Mouse (Mus musculus): ENCODE data around the gene Kctd2. TPM values are rescaled to one million over a fixed set of nuclear protein-coding genes. Genes with fewer than 3 reads are reported as not detected.
"Not testable (repeated sequence)": the region's sequence is repeated elsewhere in the genome, so short reads cannot be mapped to it uniquely, and the experiment has no call there.

Gene Kctd2
- polyA plus RNA-seq, 1 experiment from 2014 or later: 17.5 TPM

- Histone ChIP-seq H3K4me1 (replicated peaks) (peaks cover 14% of the 10 kb centered on the region), H3K9me3 (replicated peaks) (peaks cover 9% of the 10 kb centered on the region), H3K4me2 (no peak within 1 kb of the TSS), H3K36me3 (no peaks in the 10 kb centered on the region), H3K27me3 (replicated peaks) (0 out of 2 replicates have a peak, but pooled peaks cover 6% of the 10 kb centered on the region), H3K27ac (ENCODE audit: poor library complexity, severe bottlenecking) (no peak within 1 kb of the TSS), H3K4me3 (no peak within 1 kb of the TSS), H3K9ac (no peak within 1 kb of the TSS)
- WGBS: 84% methylated on average over 9 of the region's 9 CpGs
- ATAC-seq (ENCODE audit: insufficient number of reproducible peaks, low FRiP score): no peak
Observed at GRCm38 (mm10) chr11:115439906-115440595, 20.1 kb downstream of the Kctd2 start, which contains the start of gene Trim80. TSS of gene Trim80 (plus strand) at chr11:115440545.

- H3K9ac ChIP-seq: no peak overlapping the region
- peaks cover 9% of the 10 kb centered on the region for H3K9me3 ChIP-seq (replicated peaks)
- H3K4me3 ChIP-seq: no peak overlapping the region
- H3K4me2 ChIP-seq: no peak overlapping the region
- H3K36me3 ChIP-seq: no peaks in the 10 kb centered on the region
- no peak overlapping the region for H3K27ac ChIP-seq (ENCODE audit: poor library complexity, severe bottlenecking)
- H3K4me1 ChIP-seq (replicated peaks): peaks cover 5% of the 10 kb centered on the region
- ATAC-seq (ENCODE audit: insufficient number of reproducible peaks, low FRiP score): no peak
- 46% methylated on average over 15 of the region's 15 CpGs for WGBS
- 0 out of 2 replicates have a peak, but pooled peaks cover 6% of the 10 kb centered on the region for H3K27me3 ChIP-seq (replicated peaks)
Observed at GRCm38 (mm10) chr11:115441417-115441816, 21.5 kb downstream of the Kctd2 start.

GRCm38 (mm10) chr11:115446906-115447305 lies 27.0 kb downstream of the Kctd2 start:
- WGBS: 13% methylated on average over 3 of the region's 3 CpGs
- H3K27me3 ChIP-seq (replicated peaks): no peaks in the 10 kb centered on the region
- H3K4me1 ChIP-seq (replicated peaks): peaks cover 23% of the 10 kb centered on the region
- H3K4me3 ChIP-seq: no peak overlapping the region
- no peak overlapping the region for H3K9ac ChIP-seq
- H3K36me3 ChIP-seq: no peaks in the 10 kb centered on the region
- no peaks in the 10 kb centered on the region for H3K9me3 ChIP-seq (replicated peaks)
- peak; percentile 10; the same call in 1 of the 2 replicates for ATAC-seq (ENCODE audit: insufficient number of reproducible peaks, low FRiP score)
- H3K27ac ChIP-seq (ENCODE audit: poor library complexity, severe bottlenecking): peak overlapping the region; percentile 10; the same call in 1 of the 2 replicates
- H3K4me2 ChIP-seq: peak overlapping the region; percentile 12; the same call in 1 of the 2 replicates

GRCm38 (mm10) chr11:115447321-115447885 lies 27.5 kb downstream of the Kctd2 start:
- H3K4me2 ChIP-seq: no peak overlapping the region
- H3K27ac ChIP-seq (ENCODE audit: poor library complexity, severe bottlenecking): peak overlapping the region; percentile 4; the same call in 1 of the 2 replicates
- no peak for ATAC-seq (ENCODE audit: insufficient number of reproducible peaks, low FRiP score)
- no peak overlapping the region for H3K9ac ChIP-seq
- H3K27me3 ChIP-seq (replicated peaks): no peaks in the 10 kb centered on the region
- peaks cover 23% of the 10 kb centered on the region for H3K4me1 ChIP-seq (replicated peaks)
- H3K9me3 ChIP-seq (replicated peaks): no peaks in the 10 kb centered on the region
- no peak overlapping the region for H3K4me3 ChIP-seq
- 78% methylated on average over 11 of the region's 11 CpGs for WGBS
- no peaks in the 10 kb centered on the region for H3K36me3 ChIP-seq

- WGBS: 86% methylated on average over 16 of the region's 16 CpGs
- Histone ChIP-seq H3K4me3 (no peak overlapping the region), H3K27ac (ENCODE audit: poor library complexity, severe bottlenecking) (no peak overlapping the region), H3K27me3 (replicated peaks) (no peaks in the 10 kb centered on the region), H3K9me3 (replicated peaks) (no peaks in the 10 kb centered on the region), H3K36me3 (no peaks in the 10 kb centered on the region), H3K4me1 (replicated peaks) (peaks cover 23% of the 10 kb centered on the region), H3K4me2 (no peak overlapping the region), H3K9ac (no peak overlapping the region)
- no peak for ATAC-seq (ENCODE audit: insufficient number of reproducible peaks, low FRiP score)
Observed at GRCm38 (mm10) chr11:115448075-115448474, 28.1 kb downstream of the Kctd2 start.

- H3K27me3 ChIP-seq (replicated peaks): no peaks in the 10 kb centered on the region
- H3K4me2 ChIP-seq: no peak overlapping the region
- H3K9me3 ChIP-seq (replicated peaks): no peaks in the 10 kb centered on the region
- H3K27ac ChIP-seq (ENCODE audit: poor library complexity, severe bottlenecking): no peak overlapping the region
- H3K36me3 ChIP-seq: no peaks in the 10 kb centered on the region
- no peak overlapping the region for H3K4me3 ChIP-seq
- ATAC-seq (ENCODE audit: insufficient number of reproducible peaks, low FRiP score): no peak
- 64% methylated on average over 7 of the region's 7 CpGs for WGBS
- H3K4me1 ChIP-seq (replicated peaks): peaks cover 30% of the 10 kb centered on the region
- H3K9ac ChIP-seq: no peak overlapping the region
Observed at GRCm38 (mm10) chr11:115448998-115449397, 29.1 kb downstream of the Kctd2 start.

- H3K9ac ChIP-seq: no peak overlapping the region
- no peaks in the 10 kb centered on the region for H3K9me3 ChIP-seq (replicated peaks)
- 84% methylated on average over 7 of the region's 7 CpGs for WGBS
- no peak overlapping the region for H3K27ac ChIP-seq (ENCODE audit: poor library complexity, severe bottlenecking)
- peaks cover 30% of the 10 kb centered on the region for H3K4me1 ChIP-seq (replicated peaks)
- no peak overlapping the region for H3K4me3 ChIP-seq
- no peaks in the 10 kb centered on the region for H3K27me3 ChIP-seq (replicated peaks)
- ATAC-seq (ENCODE audit: insufficient number of reproducible peaks, low FRiP score): no peak
- H3K4me2 ChIP-seq: no peak overlapping the region
- H3K36me3 ChIP-seq: no peaks in the 10 kb centered on the region
Observed at GRCm38 (mm10) chr11:115450176-115450575, 30.2 kb downstream of the Kctd2 start.

- Histone ChIP-seq H3K4me1 (replicated peaks) (peaks cover 24% of the 10 kb centered on the region), H3K4me2 (no peak overlapping the region), H3K27me3 (replicated peaks) (no peaks in the 10 kb centered on the region), H3K36me3 (no peaks in the 10 kb centered on the region), H3K9me3 (replicated peaks) (0 out of 2 replicates have a peak, but pooled peaks cover 3% of the 10 kb centered on the region), H3K9ac (no peak overlapping the region), H3K27ac (ENCODE audit: poor library complexity, severe bottlenecking) (no peak overlapping the region), H3K4me3 (no peak overlapping the region)
- 84% methylated on average over 8 of the region's 8 CpGs for WGBS
- ATAC-seq (ENCODE audit: insufficient number of reproducible peaks, low FRiP score): no peak
Observed at GRCm38 (mm10) chr11:115451781-115452241, 31.9 kb downstream of the Kctd2 start.

- WGBS: 82% methylated on average over 7 of the region's 7 CpGs
- ATAC-seq (ENCODE audit: insufficient number of reproducible peaks, low FRiP score): no peak
- no peak overlapping the region for H3K27ac ChIP-seq (ENCODE audit: poor library complexity, severe bottlenecking)
Observed at GRCm38 (mm10) chr11:115452281-115452860, 32.4 kb downstream of the Kctd2 start.

GRCm38 (mm10) chr11:115453306-115453705 lies 33.4 kb downstream of the Kctd2 start:
- no peak for ATAC-seq (ENCODE audit: insufficient number of reproducible peaks, low FRiP score)
- 0 out of 2 replicates have a peak, but pooled peaks cover 3% of the 10 kb centered on the region for H3K9me3 ChIP-seq (replicated peaks)
- no peak overlapping the region for H3K4me2 ChIP-seq
- peaks cover 24% of the 10 kb centered on the region for H3K4me1 ChIP-seq (replicated peaks)
- H3K4me3 ChIP-seq: no peak overlapping the region
- no peaks in the 10 kb centered on the region for H3K27me3 ChIP-seq (replicated peaks)
- H3K27ac ChIP-seq (ENCODE audit: poor library complexity, severe bottlenecking): no peak overlapping the region
- WGBS: 50% methylated on average over 4 of the region's 4 CpGs
- no peaks in the 10 kb centered on the region for H3K36me3 ChIP-seq
- 0 out of 2 replicates have a peak overlapping the region, but pooled peaks have one; percentile 3 for H3K9ac ChIP-seq

More at GRCm38 (mm10) chr11:115452281-115452860, 32.4 kb downstream of the Kctd2 start:
- Histone ChIP-seq H3K9me3 (replicated peaks) (0 out of 2 replicates have a peak, but pooled peaks cover 3% of the 10 kb centered on the region), H3K36me3 (no peaks in the 10 kb centered on the region), H3K4me1 (replicated peaks) (peaks cover 24% of the 10 kb centered on the region), H3K4me3 (no peak overlapping the region), H3K4me2 (no peak overlapping the region), H3K9ac (no peak overlapping the region), H3K27me3 (replicated peaks) (no peaks in the 10 kb centered on the region)

- not testable (repeated sequence) for H3K27me3 ChIP-seq (replicated peaks); H3K4me3 ChIP-seq
Observed at GRCm38 (mm10) chr11:115454822-115455221, 34.9 kb downstream of the Kctd2 start.

More at GRCm38 (mm10) chr11:115454822-115455221, 34.9 kb downstream of the Kctd2 start:
- 88% methylated on average over 6 of the region's 6 CpGs for WGBS
- not testable (repeated sequence) for H3K36me3 ChIP-seq; H3K4me2 ChIP-seq; ATAC-seq (ENCODE audit: insufficient number of reproducible peaks, low FRiP score); H3K27ac ChIP-seq (ENCODE audit: poor library complexity, severe bottlenecking); H3K9me3 ChIP-seq (replicated peaks); H3K9ac ChIP-seq
- H3K4me1 ChIP-seq (replicated peaks): peaks cover 18% of the 10 kb centered on the region
